Mouse (Mus musculus) forebrain, postnatal 0 days (tissue): ENCODE results near the gene Rps6ka5. TPM values are rescaled to one million over a fixed set of nuclear protein-coding genes. Genes with fewer than 3 reads are reported as not detected.

Experiments used
- ATAC-seq: fragments of 200-750 bp; cut with Nextera tagmentation; 2 replicates; pipeline ENCODE4 v1.8.0; 2017; ENCODE audit warnings: mild to moderate bottlenecking, moderate library complexity
- DNase-seq: peaks from one replicate; pipeline ENCODE4 v3.0.0-alpha.2; 2015
- H3K27ac ChIP-seq: fragments of 300-500 bp; sonication (generic); 2 replicates; pipeline ENCODE4 v1.5.1; 2014; ENCODE audit warnings: low read depth, mild to moderate bottlenecking, antibody characterized with exemption, low read length, moderate library complexity, mixed read lengths
- H3K27me3 ChIP-seq: fragments of 300-500 bp; sonication (generic); 2 replicates; pipeline ENCODE4 v1.6.1; 2014; ENCODE audit warnings: mild to moderate bottlenecking, low read length, mixed read lengths; ENCODE audit not compliant: insufficient read depth
- H3K36me3 ChIP-seq: fragments of 300-500 bp; sonication (generic); 2 replicates; pipeline ENCODE4 v1.6.1; 2014; ENCODE audit warnings: mild to moderate bottlenecking, moderate library complexity; ENCODE audit not compliant: insufficient read depth
- H3K4me1 ChIP-seq: fragments of 300-500 bp; sonication (generic); 2 replicates; pipeline ENCODE4 v1.6.1; 2014; ENCODE audit warnings: antibody characterized with exemption; ENCODE audit not compliant: insufficient read depth
- H3K4me2 ChIP-seq: fragments of 300-500 bp; sonication (generic); 2 replicates; pipeline ENCODE4 v1.6.1; 2014; ENCODE audit warnings: low read depth, mild to moderate bottlenecking, moderate library complexity
- H3K4me3 ChIP-seq: fragments of 300-500 bp; sonication (generic); 2 replicates; pipeline ENCODE4 v1.5.1; 2014; ENCODE audit warnings: low read depth, low read length, mixed read lengths
- H3K9ac ChIP-seq: fragments of 300-500 bp; sonication (generic); 2 replicates; pipeline ENCODE4 v1.6.1; 2014; ENCODE audit warnings: mild to moderate bottlenecking
- H3K9me3 ChIP-seq: fragments of 300-500 bp; sonication (generic); 2 replicates; pipeline ENCODE4 v1.6.1; 2016; ENCODE audit warnings: low read length
- CTCF ChIP-seq: sonication (generic); IDR thresholded peaks from 2 replicates; pipeline ENCODE4 v1.5.1; 2016; ENCODE audit warnings: antibody characterized with exemption, control low read depth, low read depth
- WGBS: fragments of 180-500 bp; shearing (Covaris S2); extraction: QIAGEN DNeasy Blood & Tissue Kit; methylation state at CpG from one replicate; pipeline ENCODE4 v1.1.7; 2014; 5-methylcytosine and 5-hydroxymethylcytosine counted together
- polyA plus RNA-seq: library from polyadenylated mRNA; unstranded; fragments of >200 nt; fragmentation: Nextera tagmentation; extraction: Ambion mirVana; gene quantifications from 2 replicates; pipeline ENCODE4 v1.2.1, GENCODE M21; 2015
- total RNA-seq: library from RNA; depleted of rRNA; stranded (reverse); fragments of >200 nt; gene quantifications from 2 replicates; pipeline ENCODE4 v1.2.3, GENCODE M21; 2014

Rps6ka5 gene
- total and polyA plus RNA-seq, 2 experiments from 2014 or later, result 8.7 to 29.5 TPM

DNA sequence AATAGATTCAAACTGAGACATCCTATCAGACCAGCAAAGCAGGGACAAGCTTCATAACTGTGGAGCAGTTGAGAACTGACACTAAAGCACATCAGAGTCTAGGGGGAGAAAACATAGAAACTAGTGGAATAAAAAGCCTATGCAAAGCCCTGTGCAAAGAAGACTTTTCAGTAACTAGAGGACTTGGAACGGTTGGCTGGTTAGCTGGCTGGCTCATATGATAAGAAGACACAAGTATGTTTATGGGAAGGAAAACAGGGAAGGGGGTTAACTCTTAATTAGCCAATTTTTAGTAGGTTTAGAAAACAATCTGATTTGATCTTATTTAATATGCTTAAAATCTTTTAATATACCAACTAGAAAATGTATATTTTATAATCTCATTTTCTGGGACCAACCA, 16.4 kb downstream of the Rps6ka5 start:
- ATAC-seq (no peak), DNase-seq (peak; percentile 10)
- Histone ChIP-seq H3K27me3 (no peaks in the 10 kb centered on the region), H3K27ac (no peak overlapping the region), H3K4me1 (no peaks in the 10 kb centered on the region), H3K36me3 (no peaks in the 10 kb centered on the region), H3K9ac (no peak overlapping the region), H3K4me3 (no peak overlapping the region), H3K9me3 (no peaks in the 10 kb centered on the region), H3K4me2 (no peak overlapping the region)
- 35% methylated on average over 1 of the region's 1 CpGs for WGBS
- TF ChIP-seq CTCF, result no peak

DNA sequence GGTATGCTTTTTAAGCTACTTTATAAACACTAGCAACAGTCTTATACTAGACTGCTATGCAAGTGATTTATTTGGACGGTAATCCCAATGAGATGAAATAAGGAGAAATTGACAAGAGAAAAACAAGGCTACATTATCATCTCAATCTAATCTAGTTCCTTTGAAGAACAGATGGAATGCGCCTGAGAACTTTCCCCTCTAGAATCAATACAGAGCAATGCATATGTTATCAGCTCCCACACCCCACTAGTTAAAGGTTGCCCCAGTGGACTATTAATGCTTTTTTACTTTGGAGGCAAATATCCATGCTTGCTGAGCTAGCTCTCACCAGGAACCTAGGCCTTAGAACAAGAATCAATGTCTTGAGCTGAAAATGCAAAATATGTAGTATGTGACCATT, 19.5 kb downstream of the Rps6ka5 start:
- Histone ChIP-seq H3K9me3 (no peaks in the 10 kb centered on the region), H3K4me3 (no peak overlapping the region), H3K27me3 (no peaks in the 10 kb centered on the region), H3K9ac (no peak overlapping the region), H3K27ac (no peak overlapping the region), H3K4me2 (no peak overlapping the region), H3K4me1 (no peaks in the 10 kb centered on the region), H3K36me3 (no peaks in the 10 kb centered on the region)
- ATAC-seq (no peak), DNase-seq (no peak)
- TF ChIP-seq CTCF, result no peak
- WGBS, result 93% methylated on average over 2 of the region's 2 CpGs

DNA sequence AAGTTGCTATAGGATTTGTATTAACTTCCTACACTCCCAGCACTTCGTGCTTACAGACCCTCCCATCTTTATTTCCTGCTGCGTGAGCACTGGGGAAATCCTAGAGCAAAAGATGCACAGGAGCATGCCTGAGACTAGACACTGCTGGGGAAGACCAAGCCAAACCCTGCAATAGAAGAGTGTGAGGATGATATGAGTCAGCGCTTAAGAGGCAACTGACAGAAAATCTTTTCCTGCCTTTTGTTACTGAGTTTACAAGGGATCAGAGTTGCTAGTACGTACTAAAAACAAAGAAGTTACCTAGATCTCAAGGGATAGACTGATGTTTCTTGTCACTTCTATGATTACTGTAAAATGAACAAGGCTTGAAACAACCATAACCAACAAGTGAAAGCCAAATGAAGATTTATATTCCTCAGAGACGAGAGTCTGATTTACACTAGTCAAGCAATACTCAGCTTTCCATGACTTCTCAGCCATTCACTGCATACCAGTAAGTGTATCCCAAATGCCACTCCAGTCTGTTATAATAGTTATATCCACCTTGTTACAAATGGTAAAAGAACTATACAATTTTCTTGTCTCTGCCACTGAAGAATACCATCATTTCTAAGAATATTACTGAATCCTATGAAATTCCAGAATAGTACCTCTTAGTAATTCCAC, 21.6 kb downstream of the Rps6ka5 start:
- no peaks in the 10 kb centered on the region for H3K36me3 ChIP-seq
- no peak overlapping the region for H3K27ac ChIP-seq
- no peaks in the 10 kb centered on the region for H3K4me1 ChIP-seq
- H3K4me3 ChIP-seq, result no peak overlapping the region
- no peak overlapping the region for H3K4me2 ChIP-seq
- no peak overlapping the region for H3K9ac ChIP-seq
- 88% methylated on average over 5 of the region's 5 CpGs for WGBS
- H3K27me3 ChIP-seq, result no peaks in the 10 kb centered on the region
- no peak for ATAC-seq
- no peaks in the 10 kb centered on the region for H3K9me3 ChIP-seq
- no peak for DNase-seq
- TF ChIP-seq CTCF, result no peak

DNA sequence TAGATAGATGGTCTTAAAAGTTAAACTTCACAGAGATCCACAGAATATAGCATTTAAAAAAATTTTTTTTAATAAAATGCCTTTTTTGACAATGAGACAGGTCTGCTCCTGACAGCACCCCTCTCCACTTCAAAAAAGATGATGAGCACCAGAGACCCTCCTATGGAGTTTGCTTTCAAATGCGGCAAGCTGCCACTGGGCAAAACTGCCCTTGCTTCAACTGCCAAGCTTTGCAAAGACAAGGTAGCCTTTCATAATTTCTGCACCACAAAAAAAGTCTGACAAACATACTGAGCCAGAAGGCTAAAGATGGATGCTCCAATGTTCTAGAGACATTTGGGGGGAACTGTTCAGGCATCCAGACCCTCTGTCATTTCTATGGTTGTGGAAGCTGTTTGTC, 28.8 kb downstream of the Rps6ka5 start:
- no peak overlapping the region for H3K9ac ChIP-seq
- no peaks in the 10 kb centered on the region for H3K9me3 ChIP-seq

DNA sequence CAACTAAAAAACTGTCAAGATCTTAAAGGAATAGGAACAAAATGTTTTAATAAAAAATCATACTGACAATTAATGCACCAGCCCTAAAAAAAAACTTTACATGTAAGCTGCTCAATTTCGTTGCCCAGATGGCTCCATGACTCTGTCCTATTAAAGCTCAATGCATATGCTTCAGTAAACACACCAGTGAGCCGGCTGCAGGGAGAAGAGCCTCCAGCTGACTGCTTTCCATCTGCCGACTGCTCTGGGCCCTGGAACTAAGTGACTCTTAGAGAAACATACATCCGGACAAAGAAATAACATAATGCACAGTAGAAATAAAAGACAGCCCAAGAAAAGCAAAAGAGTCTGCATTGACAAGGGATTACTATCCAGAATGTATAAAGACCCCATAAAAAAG, 30.2 kb downstream of the Rps6ka5 start:
- no peak overlapping the region for H3K9ac ChIP-seq
- 0 out of 2 replicates have a peak, but pooled peaks cover 3% of the 10 kb centered on the region for H3K4me1 ChIP-seq
- ATAC-seq (no peak), DNase-seq (no peak)
- H3K36me3 ChIP-seq, result no peaks in the 10 kb centered on the region
- TF ChIP-seq CTCF, result no peak
- no peak overlapping the region for H3K27ac ChIP-seq
- WGBS, result 14% methylated on average over 4 of the region's 4 CpGs
- no peak overlapping the region for H3K4me3 ChIP-seq
- no peak overlapping the region for H3K4me2 ChIP-seq
- no peaks in the 10 kb centered on the region for H3K27me3 ChIP-seq
- no peaks in the 10 kb centered on the region for H3K9me3 ChIP-seq

More for the DNA sequence above, 28.8 kb downstream of the Rps6ka5 start:
- H3K27me3 ChIP-seq, result no peaks in the 10 kb centered on the region
- DNase-seq (no peak), ATAC-seq (no peak)
- TF ChIP-seq CTCF, result no peak
- no peak overlapping the region for H3K27ac ChIP-seq
- H3K4me2 ChIP-seq, result no peak overlapping the region
- 90% methylated on average over 1 of the region's 1 CpGs for WGBS
- H3K4me3 ChIP-seq, result no peak overlapping the region
- no peaks in the 10 kb centered on the region for H3K36me3 ChIP-seq
- 0 out of 2 replicates have a peak, but pooled peaks cover 3% of the 10 kb centered on the region for H3K4me1 ChIP-seq

DNA sequence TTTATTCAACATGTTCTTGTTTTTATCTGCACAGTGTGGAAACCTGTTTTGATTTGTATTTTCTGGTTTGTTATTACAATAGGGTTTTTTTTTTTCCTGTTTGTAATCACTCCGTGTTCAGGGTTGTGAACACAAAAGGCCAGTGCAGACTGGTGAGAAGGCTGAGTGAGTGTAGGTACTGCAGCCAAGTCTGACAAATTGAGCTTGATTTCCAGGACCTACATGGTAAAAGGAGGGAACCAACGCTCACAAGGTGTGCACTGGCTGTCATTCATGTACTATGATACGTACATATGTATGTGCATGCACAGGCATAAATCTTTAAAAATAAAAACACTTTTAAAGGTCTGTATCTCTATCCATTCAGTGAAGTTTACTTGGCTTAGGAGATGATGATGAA, 31.5 kb downstream of the Rps6ka5 start:
- WGBS, result 61% methylated on average over 3 of the region's 3 CpGs
- Histone ChIP-seq H3K4me2 (no peak overlapping the region), H3K27ac (no peak overlapping the region), H3K4me1 (0 out of 2 replicates have a peak, but pooled peaks cover 3% of the 10 kb centered on the region), H3K27me3 (no peaks in the 10 kb centered on the region), H3K4me3 (no peak overlapping the region), H3K9me3 (no peaks in the 10 kb centered on the region), H3K36me3 (no peaks in the 10 kb centered on the region), H3K9ac (no peak overlapping the region)
- TF ChIP-seq CTCF, result no peak
- ATAC-seq (no peak), DNase-seq (no peak)

DNA sequence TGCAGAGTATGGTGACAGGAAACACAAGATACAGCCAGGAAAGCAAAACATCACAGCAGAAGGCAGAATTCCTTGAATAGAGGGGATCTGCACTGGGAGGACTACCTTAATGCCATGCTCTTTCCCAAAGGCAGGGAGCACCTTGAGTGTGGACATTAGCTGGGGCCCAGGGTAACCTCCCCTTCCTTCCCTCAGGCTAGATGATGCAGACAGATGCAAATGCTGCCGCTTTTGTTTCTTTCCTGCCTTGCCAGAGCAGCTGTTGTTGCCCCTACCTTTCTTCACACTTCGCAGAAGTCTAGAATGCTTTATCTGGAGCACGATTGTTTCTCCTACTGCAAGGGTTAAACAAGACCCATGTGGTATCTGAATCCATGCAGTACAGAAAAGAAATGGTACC, 34.6 kb downstream of the Rps6ka5 start:
- WGBS, result 49% methylated on average over 3 of the region's 3 CpGs
- H3K27ac ChIP-seq, result no peak overlapping the region
- H3K4me1 ChIP-seq, result 0 out of 2 replicates have a peak, but pooled peaks cover 4% of the 10 kb centered on the region
- no peak for DNase-seq
- no peaks in the 10 kb centered on the region for H3K9me3 ChIP-seq
- H3K4me2 ChIP-seq, result no peak overlapping the region
- H3K27me3 ChIP-seq, result no peaks in the 10 kb centered on the region
- ATAC-seq, result no peak
- H3K36me3 ChIP-seq, result no peaks in the 10 kb centered on the region
- no peak overlapping the region for H3K4me3 ChIP-seq
- H3K9ac ChIP-seq, result no peak overlapping the region
- TF ChIP-seq CTCF, result no peak
